Mouse (Mus musculus) forelimb bud, embryonic 11.5 days (tissue): ENCODE results near the gene Ccdc22.

Source experiments
- DNase-seq: peaks from one replicate; pipeline ENCODE4 v3.0.0-alpha.2; 2012; ENCODE audit warnings: low read depth, low spot score

Ccdc22 gene

GRCm38 (mm10) chrX:7604879-7605574 lies at the start of gene Ccdc22:
TSS of gene Ccdc22 (minus strand) at chrX:7605517.
- peak; percentile 80 for DNase-seq

- DNase-seq: peak; percentile 90
Measured at GRCm38 (mm10) chrX:7648671-7649304, 43.5 kb upstream of the Ccdc22 start.

GRCm38 (mm10) chrX:7645349-7645748 lies 40.0 kb upstream of the Ccdc22 start:
- peak; percentile 69 for DNase-seq

GRCm38 (mm10) chrX:7640785-7641184 lies 35.5 kb upstream of the Ccdc22 start:
- no peak for DNase-seq

- DNase-seq: no peak
Measured at GRCm38 (mm10) chrX:7639536-7640325, 34.4 kb upstream of the Ccdc22 start.

GRCm38 (mm10) chrX:7638401-7639091 lies 33.2 kb upstream of the Ccdc22 start, which contains the start of gene Syp:
TSS of gene Syp (plus strand) at chrX:7638471.
- peak; percentile 77 for DNase-seq

- no peak for DNase-seq
Measured at GRCm38 (mm10) chrX:7635101-7635500, 29.8 kb upstream of the Ccdc22 start.

- no peak for DNase-seq
Measured at GRCm38 (mm10) chrX:7632560-7632959, 27.2 kb upstream of the Ccdc22 start.

GRCm38 (mm10) chrX:7617889-7618551 lies 12.7 kb upstream of the Ccdc22 start:
- DNase-seq: no peak

GRCm38 (mm10) chrX:7610536-7611258 lies 5.4 kb upstream of the Ccdc22 start:
- no peak for DNase-seq

- DNase-seq: no peak
Measured at GRCm38 (mm10) chrX:7610035-7610434, 4.7 kb upstream of the Ccdc22 start.

- DNase-seq: no peak
Measured at GRCm38 (mm10) chrX:7606783-7607182, 1.5 kb upstream of the Ccdc22 start, which contains the start of gene Cacna1f. TSS of gene Cacna1f (plus strand) at chrX:7607083.

- DNase-seq: no peak
Measured at GRCm38 (mm10) chrX:7605575-7605941, 241 bp upstream of the Ccdc22 start.

GRCm38 (mm10) chrX:7604004-7604403 lies 1.3 kb downstream of the Ccdc22 start:
- no peak for DNase-seq

- DNase-seq: no peak
Measured at GRCm38 (mm10) chrX:7595371-7595770, 9.9 kb downstream of the Ccdc22 start.

GRCm38 (mm10) chrX:7586356-7586755 lies 19.0 kb downstream of the Ccdc22 start:
- DNase-seq: no peak

- DNase-seq: no peak
Measured at GRCm38 (mm10) chrX:7583881-7584280, 21.4 kb downstream of the Ccdc22 start.

GRCm38 (mm10) chrX:7581151-7581550 lies 24.2 kb downstream of the Ccdc22 start:
- DNase-seq: no peak

- DNase-seq: no peak
Measured at GRCm38 (mm10) chrX:7574885-7575231, 30.5 kb downstream of the Ccdc22 start.

- DNase-seq: peak; percentile 92
Measured at GRCm38 (mm10) chrX:7574087-7574884, 31.0 kb downstream of the Ccdc22 start, which contains the start of gene Ppp1r3f. TSS of gene Ppp1r3f (minus strand) at chrX:7574283.
